Mouse (Mus musculus) heart, postnatal 4 days (tissue): ENCODE measurements around the gene Hist1h4d. TPM values are rescaled to one million over a fixed set of nuclear protein-coding genes. Genes with fewer than 3 reads are reported as not detected.

Source experiments
- microRNA-seq, 2 experiments: library from miRNA; unstranded; fragments of <30 nt; microRNA quantifications; one replicate each; pipeline ENCODE4 v1.2.0; 2021 to 2022
- total RNA-seq, 2 experiments: library from RNA; stranded (reverse); gene quantifications; 2 replicates each; pipeline ENCODE4 v1.2.3; 2021

Hist1h4d gene
- total RNA-seq, 2 experiments from 2014 or later = 322 to 324 TPM

Small RNA genes lying within 50 kb of the gene (microRNA-seq; reads per million reads assigned to microRNA genes)
- gene Gm44297 (0 reads per million in 2 experiments), gene Gm44359 (0 reads per million in 2 experiments), gene Gm44394 (0 reads per million in 2 experiments)

Other genes with a start within 250 kb of the Hist1h4d start
- 10 to 100 TPM; 17.6 to 23.5 TPM for gene Zfp322a, start 212.4 kb upstream of the Hist1h4d start, total RNA-seq
- 1 to 10 TPM; 5.0 to 5.6 TPM for gene Abt1, start 157.7 kb upstream of the Hist1h4d start, total RNA-seq
- under 1 TPM; 0.11 to 0.24 TPM for gene Btn1a1, start 115.7 kb upstream of the Hist1h4d start, total RNA-seq
- gene Btn2a2, start 92.7 kb upstream of the Hist1h4d start, total RNA-seq = not detected
- 1,000 to 10,000 TPM; 1,227 to 1,327 TPM for gene Hist1h4h, start 50.5 kb upstream of the Hist1h4d start, total RNA-seq
- gene Hist1h2af, start 47.7 kb upstream of the Hist1h4d start, total RNA-seq = 100 to 1,000 TPM; 480 to 499 TPM
- gene Hist1h3g, start 46.2 kb upstream of the Hist1h4d start, total RNA-seq = 100 to 1,000 TPM; 165 to 172 TPM
- gene Hist1h2bh, start 38.2 kb upstream of the Hist1h4d start, total RNA-seq = 10 to 100 TPM; 23.5 to 23.8 TPM
- 100 to 1,000 TPM; 121 to 128 TPM for gene Hist1h3f, start 37.5 kb upstream of the Hist1h4d start, total RNA-seq
- gene Hist1h4f, start 29.9 kb upstream of the Hist1h4d start, total RNA-seq = 100 to 1,000 TPM; 802 to 855 TPM
- 10 to 100 TPM; 40.0 to 43.0 TPM for gene Hist1h1d, start 28.3 kb upstream of the Hist1h4d start, total RNA-seq
- gene Hist1h3e, start 19.2 kb upstream of the Hist1h4d start, total RNA-seq = 100 to 1,000 TPM; 299 to 323 TPM
- gene Hist1h2ae, start 10.4 kb upstream of the Hist1h4d start, total RNA-seq = 10 to 100 TPM; 77.0 to 85.3 TPM
- 100 to 1,000 TPM; 624 to 645 TPM for gene Hist1h2bg, start 10.2 kb upstream of the Hist1h4d start, total RNA-seq
- 100 to 1,000 TPM; 278 to 296 TPM for gene Hist1h2bf, start 7.4 kb upstream of the Hist1h4d start, total RNA-seq
- 10 to 100 TPM; 62.5 to 79.1 TPM for gene Hist1h2ad, start 7.2 kb upstream of the Hist1h4d start, total RNA-seq
- gene Hist1h3d, start 5.8 kb upstream of the Hist1h4d start, total RNA-seq = 10 to 100 TPM; 52.4 to 58.7 TPM
- gene Hist1h2be, start 39.5 kb downstream of the Hist1h4d start, total RNA-seq = 10 to 100 TPM; 38.8 to 42.2 TPM
- gene Hist1h1e, start 41.0 kb downstream of the Hist1h4d start, total RNA-seq = 100 to 1,000 TPM; 269 to 306 TPM
- gene Hist1h2ac, start 102.3 kb downstream of the Hist1h4d start, total RNA-seq = 10 to 100 TPM; 11.4 to 11.7 TPM
- gene Hist1h2bc, start 102.6 kb downstream of the Hist1h4d start, total RNA-seq = 10 to 100 TPM; 44.8 to 56.0 TPM
- 1 to 10 TPM; 1.6 to 1.8 TPM for gene Hist1h1t, start 114.2 kb downstream of the Hist1h4d start, total RNA-seq
- 100 to 1,000 TPM; 167 to 175 TPM for gene Hist1h4c, start 116.9 kb downstream of the Hist1h4d start, total RNA-seq
- 10 to 100 TPM; 19.7 to 21.0 TPM for gene Hfe, start 129.3 kb downstream of the Hist1h4d start, total RNA-seq
- 100 to 1,000 TPM; 472 to 511 TPM for gene Hist1h1c, start 157.2 kb downstream of the Hist1h4d start, total RNA-seq
- 100 to 1,000 TPM; 252 to 264 TPM for gene Hist1h3c, start 164.0 kb downstream of the Hist1h4d start, total RNA-seq
- 100 to 1,000 TPM; 281 to 294 TPM for gene Hist1h2bb, start 165.1 kb downstream of the Hist1h4d start, total RNA-seq
- gene Hist1h2ab, start 169.5 kb downstream of the Hist1h4d start, total RNA-seq = 100 to 1,000 TPM; 424 to 425 TPM
- 100 to 1,000 TPM; 568 to 625 TPM for gene Hist1h3b, start 170.7 kb downstream of the Hist1h4d start, total RNA-seq
- 100 to 1,000 TPM; 312 to 320 TPM for gene Hist1h4b, start 175.4 kb downstream of the Hist1h4d start, total RNA-seq
- 100 to 1,000 TPM; 433 to 442 TPM for gene Hist1h4a, start 179.6 kb downstream of the Hist1h4d start, total RNA-seq
- 100 to 1,000 TPM; 440 to 473 TPM for gene Hist1h3a, start 180.8 kb downstream of the Hist1h4d start, total RNA-seq
- gene Hist1h1a, start 182.1 kb downstream of the Hist1h4d start, total RNA-seq = 100 to 1,000 TPM; 219 to 236 TPM
- not detected for gene Trim38, start 188.3 kb downstream of the Hist1h4d start, total RNA-seq
- not detected for gene Slc17a2, start 225.4 kb downstream of the Hist1h4d start, total RNA-seq